Mouse (Mus musculus) forebrain, postnatal 0 days (tissue): ENCODE data around the gene Ndnf. TPM values are rescaled to one million over a fixed set of nuclear protein-coding genes. Genes with fewer than 3 reads are reported as not detected.

Experiments used
- ATAC-seq: fragments of 200-750 bp; cut with Nextera tagmentation; 2 replicates; pipeline ENCODE4 v1.8.0; 2017; ENCODE audit warnings: mild to moderate bottlenecking, moderate library complexity
- DNase-seq: peaks from one replicate; pipeline ENCODE4 v3.0.0-alpha.2; 2015
- H3K27ac ChIP-seq: fragments of 300-500 bp; sonication (generic); 2 replicates; pipeline ENCODE4 v1.5.1; 2014; ENCODE audit warnings: low read depth, mild to moderate bottlenecking, antibody characterized with exemption, low read length, moderate library complexity, mixed read lengths
- H3K27me3 ChIP-seq: fragments of 300-500 bp; sonication (generic); 2 replicates; pipeline ENCODE4 v1.6.1; 2014; ENCODE audit warnings: mild to moderate bottlenecking, low read length, mixed read lengths; ENCODE audit not compliant: insufficient read depth
- H3K36me3 ChIP-seq: fragments of 300-500 bp; sonication (generic); 2 replicates; pipeline ENCODE4 v1.6.1; 2014; ENCODE audit warnings: mild to moderate bottlenecking, moderate library complexity; ENCODE audit not compliant: insufficient read depth
- H3K4me1 ChIP-seq: fragments of 300-500 bp; sonication (generic); 2 replicates; pipeline ENCODE4 v1.6.1; 2014; ENCODE audit warnings: antibody characterized with exemption; ENCODE audit not compliant: insufficient read depth
- H3K4me2 ChIP-seq: fragments of 300-500 bp; sonication (generic); 2 replicates; pipeline ENCODE4 v1.6.1; 2014; ENCODE audit warnings: low read depth, mild to moderate bottlenecking, moderate library complexity
- H3K4me3 ChIP-seq: fragments of 300-500 bp; sonication (generic); 2 replicates; pipeline ENCODE4 v1.5.1; 2014; ENCODE audit warnings: low read depth, low read length, mixed read lengths
- H3K9ac ChIP-seq: fragments of 300-500 bp; sonication (generic); 2 replicates; pipeline ENCODE4 v1.6.1; 2014; ENCODE audit warnings: mild to moderate bottlenecking
- H3K9me3 ChIP-seq: fragments of 300-500 bp; sonication (generic); 2 replicates; pipeline ENCODE4 v1.6.1; 2016; ENCODE audit warnings: low read length
- CTCF ChIP-seq: sonication (generic); IDR thresholded peaks from 2 replicates; pipeline ENCODE4 v1.5.1; 2016; ENCODE audit warnings: antibody characterized with exemption, control low read depth, low read depth
- WGBS: fragments of 180-500 bp; shearing (Covaris S2); extraction: QIAGEN DNeasy Blood & Tissue Kit; methylation state at CpG from one replicate; pipeline ENCODE4 v1.1.7; 2014; 5-methylcytosine and 5-hydroxymethylcytosine counted together
- polyA plus RNA-seq: library from polyadenylated mRNA; unstranded; fragments of >200 nt; fragmentation: Nextera tagmentation; extraction: Ambion mirVana; gene quantifications from 2 replicates; pipeline ENCODE4 v1.2.1, GENCODE M21; 2015
- total RNA-seq: library from RNA; depleted of rRNA; stranded (reverse); fragments of >200 nt; gene quantifications from 2 replicates; pipeline ENCODE4 v1.2.3, GENCODE M21; 2014

Ndnf gene
- total and polyA plus RNA-seq, 2 experiments from 2014 or later = 6.1 to 24.2 TPM

- Histone ChIP-seq H3K4me1 (peaks cover 9% of the 10 kb centered on the region; the same call in 1 of the 2 replicates), H3K27me3 (peaks cover 13% of the 10 kb centered on the region), H3K27ac (no peak overlapping the region), H3K9me3 (no peaks in the 10 kb centered on the region), H3K4me2 (peak overlapping the region; percentile 96), H3K9ac (no peak overlapping the region), H3K36me3 (no peaks in the 10 kb centered on the region), H3K4me3 (peak overlapping the region; percentile 48)
- ATAC-seq (peak; percentile 24), DNase-seq (no peak)
- 4% methylated on average over 21 of the region's 21 CpGs for WGBS
- TF ChIP-seq CTCF = no peak
Observed at GRCm38 (mm10) chr6:65670981-65671411, 394 bp upstream of the Ndnf start.

- Histone ChIP-seq H3K36me3 (no peaks in the 10 kb centered on the region), H3K4me2 (peak overlapping the region; percentile 96), H3K4me1 (peaks cover 9% of the 10 kb centered on the region; the same call in 1 of the 2 replicates), H3K27ac (no peak overlapping the region), H3K9ac (peak overlapping the region; percentile 35; the same call in 1 of the 2 replicates), H3K9me3 (no peaks in the 10 kb centered on the region), H3K4me3 (peak overlapping the region; percentile 48), H3K27me3 (peaks cover 13% of the 10 kb centered on the region)
- ATAC-seq (peak; percentile 36; the same call in 1 of the 2 replicates), DNase-seq (peak; percentile 54)
- WGBS = under 1% methylated on average over 57 of the region's 57 CpGs
- no peak for TF ChIP-seq CTCF
Observed at GRCm38 (mm10) chr6:65672131-65673031, 991 bp downstream of the Ndnf start.

DNA sequence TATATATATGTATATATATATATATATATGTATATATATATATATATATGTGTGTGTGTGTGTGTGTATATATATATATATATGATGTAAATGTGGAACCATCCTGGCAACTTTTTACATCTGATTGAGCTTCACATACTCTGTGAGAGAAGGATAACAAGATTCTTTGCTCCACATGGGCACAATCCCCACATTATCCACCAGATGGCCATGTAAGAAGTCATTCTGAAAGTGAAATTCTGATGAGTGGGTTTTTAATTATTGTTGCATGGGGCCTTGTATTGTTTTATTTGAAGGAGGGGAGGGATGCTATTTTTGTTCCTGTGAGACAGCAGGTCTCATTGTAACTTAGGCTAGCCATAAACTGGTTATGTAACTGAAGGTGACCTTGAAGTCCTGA is 22.5 kb downstream of the Ndnf start:
- TF ChIP-seq CTCF = peak; percentile 55
- no peak overlapping the region for H3K27ac ChIP-seq
- no peak overlapping the region for H3K4me2 ChIP-seq
- no peak overlapping the region for H3K4me3 ChIP-seq
- no peaks in the 10 kb centered on the region for H3K4me1 ChIP-seq
- no peaks in the 10 kb centered on the region for H3K36me3 ChIP-seq
- no peaks in the 10 kb centered on the region for H3K27me3 ChIP-seq
- ATAC-seq (peak; percentile 48; the same call in 1 of the 2 replicates), DNase-seq (peak; percentile 11)
- no peaks in the 10 kb centered on the region for H3K9me3 ChIP-seq
- no peak overlapping the region for H3K9ac ChIP-seq

GRCm38 (mm10) chr6:65720676-65721075 is 49.3 kb downstream of the Ndnf start:
- no peak overlapping the region for H3K4me3 ChIP-seq
- ATAC-seq (no peak), DNase-seq (no peak)
- no peak overlapping the region for H3K4me2 ChIP-seq
- no peak overlapping the region for H3K9ac ChIP-seq
- H3K36me3 ChIP-seq = no peaks in the 10 kb centered on the region
- no peaks in the 10 kb centered on the region for H3K9me3 ChIP-seq
- no peak for TF ChIP-seq CTCF
- H3K27me3 ChIP-seq = no peaks in the 10 kb centered on the region
- H3K4me1 ChIP-seq = no peaks in the 10 kb centered on the region
- no peak overlapping the region for H3K27ac ChIP-seq
- WGBS = 73% methylated on average over 1 of the region's 1 CpGs

DNA sequence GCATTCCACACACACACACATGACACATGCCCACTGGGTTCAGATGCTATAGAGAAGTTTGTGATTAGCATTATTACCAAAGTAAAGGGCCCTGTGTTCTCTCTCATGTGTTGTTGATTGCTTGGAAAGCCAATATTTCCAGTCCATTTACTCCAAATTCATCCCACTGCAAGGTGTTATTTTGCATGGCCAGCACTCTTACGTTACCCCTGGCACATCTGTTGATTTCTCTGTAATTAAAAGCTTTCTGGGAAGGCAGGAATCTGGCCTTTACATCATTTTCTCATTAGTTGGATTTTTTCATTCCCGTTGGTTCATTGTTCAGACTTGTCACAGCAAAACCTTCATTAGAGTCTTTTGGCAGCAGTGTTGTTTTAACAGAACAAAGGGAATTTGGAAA is 54.3 kb downstream of the Ndnf start:
- Histone ChIP-seq H3K4me3 (no peak overlapping the region), H3K27me3 (no peaks in the 10 kb centered on the region), H3K9me3 (no peaks in the 10 kb centered on the region), H3K27ac (no peak overlapping the region), H3K4me2 (no peak overlapping the region), H3K9ac (no peak overlapping the region), H3K4me1 (no peaks in the 10 kb centered on the region), H3K36me3 (no peaks in the 10 kb centered on the region)
- DNase-seq = peak; percentile 7
- ATAC-seq = no peak
- 12% methylated on average over 2 of the region's 2 CpGs for WGBS
- TF ChIP-seq CTCF = no peak

DNA sequence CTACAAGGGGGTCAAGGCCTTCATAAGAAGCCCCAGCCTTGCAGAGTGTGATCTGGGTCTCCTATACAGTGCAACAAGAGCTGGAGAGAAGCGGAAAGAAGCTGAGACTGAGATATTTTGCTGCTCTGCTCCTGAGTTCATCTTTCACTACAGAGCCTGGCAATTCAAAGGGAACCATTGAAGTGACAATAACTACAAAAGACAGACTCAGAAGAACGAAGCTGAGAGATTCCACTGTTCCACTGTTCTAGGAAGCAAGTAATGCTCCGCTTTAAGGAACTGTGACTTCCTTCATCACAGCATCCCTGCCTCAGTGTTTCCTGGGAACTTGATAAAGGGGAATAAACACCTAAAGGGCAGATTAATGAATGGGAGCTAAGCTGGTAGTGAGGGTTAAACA is 56.9 kb downstream of the Ndnf start:
- 64% methylated on average over 3 of the region's 3 CpGs for WGBS
- ATAC-seq (no peak), DNase-seq (no peak)
- Histone ChIP-seq H3K4me1 (no peaks in the 10 kb centered on the region), H3K27ac (no peak overlapping the region), H3K4me2 (no peak overlapping the region), H3K9me3 (no peaks in the 10 kb centered on the region), H3K4me3 (no peak overlapping the region), H3K27me3 (no peaks in the 10 kb centered on the region), H3K36me3 (no peaks in the 10 kb centered on the region), H3K9ac (no peak overlapping the region)
- TF ChIP-seq CTCF = no peak

DNA sequence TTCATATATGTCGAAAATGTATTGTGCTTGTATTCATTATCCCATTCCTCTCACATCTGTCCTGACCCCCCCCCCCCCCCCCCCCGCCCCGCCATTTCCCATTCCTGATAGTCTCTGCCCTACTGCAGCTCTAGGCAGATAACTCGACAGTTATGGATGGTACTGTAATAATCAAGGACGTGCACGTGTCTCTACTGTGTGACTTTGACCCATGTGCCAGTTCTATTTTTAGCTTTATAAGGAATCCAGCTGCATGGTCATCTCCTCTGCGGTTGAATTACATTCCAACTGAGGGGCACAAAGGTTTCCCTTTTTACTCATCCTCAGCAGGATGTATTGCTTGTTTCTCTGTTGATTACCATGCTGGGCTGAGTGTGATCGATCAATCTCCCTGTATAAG is 68.1 kb downstream of the Ndnf start:
- Histone ChIP-seq H3K4me1 (no peaks in the 10 kb centered on the region), H3K9ac (no peak overlapping the region), H3K27me3 (no peaks in the 10 kb centered on the region), H3K4me2 (no peak overlapping the region), H3K36me3 (no peaks in the 10 kb centered on the region), H3K4me3 (no peak overlapping the region), H3K9me3 (no peaks in the 10 kb centered on the region), H3K27ac (no peak overlapping the region)
- WGBS = 78% methylated on average over 8 of the region's 8 CpGs
- no peak for TF ChIP-seq CTCF
- ATAC-seq = no peak
- no peak for DNase-seq
